Mouse (Mus musculus) T-helper 2 cell (primary cell): ENCODE results near the gene Ctnna3.
"Not testable (repeated sequence)": the region's sequence is repeated elsewhere in the genome, so short reads cannot be mapped to it uniquely, and the experiment has no call there.

Source experiments
- in situ Hi-C: fragments of 300-600 bp; cut with MboI, MseI; formaldehyde crosslinking; loops from one replicate; pipeline ENCODE4 v1.15.1; 2025; ENCODE audit warnings: high pct_unique_total_duplicates

Gene Ctnna3

DNA sequence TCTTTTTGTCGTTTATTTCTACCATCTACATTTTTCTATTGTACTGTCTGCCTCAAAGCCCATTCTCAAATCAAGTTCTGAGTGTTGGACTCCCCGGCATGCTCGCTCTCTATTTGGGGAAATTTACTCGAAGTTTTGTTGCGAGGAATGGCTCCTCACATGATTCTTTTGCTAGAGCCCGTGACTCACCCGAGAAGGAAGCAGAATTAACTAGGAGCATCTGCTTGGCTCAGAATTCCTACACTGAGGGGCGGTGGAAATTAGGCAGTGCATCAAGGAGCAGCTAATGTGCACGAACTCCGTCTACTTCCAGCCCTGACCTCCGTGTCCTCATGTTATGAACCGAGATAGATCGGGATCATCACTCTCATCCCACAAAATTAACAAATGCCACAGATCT, 751.8 kb downstream of the Ctnna3 start:
- in situ Hi-C loops = no loop called here

DNA sequence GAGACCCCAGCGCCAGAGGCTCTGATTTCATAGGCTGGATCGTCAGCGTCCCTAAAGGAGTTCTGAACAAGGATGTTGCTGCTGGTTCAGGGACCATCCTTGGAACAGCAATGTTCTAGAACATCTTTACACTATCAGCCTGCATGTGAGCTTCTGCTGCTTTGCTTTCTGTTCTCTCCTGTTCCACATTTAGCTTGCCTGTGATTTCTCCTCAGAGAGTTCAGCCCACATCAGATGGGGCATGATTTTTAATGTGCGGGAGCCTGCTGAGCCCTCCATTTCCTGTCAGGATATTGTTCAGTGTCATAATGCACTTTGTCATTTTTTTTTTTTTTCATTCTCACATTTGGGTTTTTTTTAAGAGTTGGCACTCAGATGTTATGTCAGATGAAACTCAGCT, 752.8 kb downstream of the Ctnna3 start:
- in situ Hi-C loops = no loop called here

DNA sequence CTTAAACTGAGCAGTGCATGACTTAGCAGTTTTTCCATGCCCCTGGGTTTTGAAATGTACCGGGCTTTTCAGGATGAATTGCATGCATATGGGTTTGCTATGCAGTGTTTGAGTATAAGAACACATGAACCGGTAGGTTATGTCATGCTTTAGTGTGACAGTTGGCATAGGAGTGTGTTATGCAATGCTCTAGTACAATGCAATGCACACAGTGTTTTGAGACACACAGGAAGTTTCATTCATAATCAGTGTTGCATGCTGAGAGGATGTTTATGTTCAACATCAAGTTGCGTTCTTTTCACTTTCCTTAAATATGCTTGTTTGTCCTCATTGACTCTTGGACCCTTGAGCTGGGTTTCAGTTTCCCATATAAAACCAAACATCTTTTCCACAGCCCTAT, 758.1 kb downstream of the Ctnna3 start:
- in situ Hi-C loops = no loop called here

DNA sequence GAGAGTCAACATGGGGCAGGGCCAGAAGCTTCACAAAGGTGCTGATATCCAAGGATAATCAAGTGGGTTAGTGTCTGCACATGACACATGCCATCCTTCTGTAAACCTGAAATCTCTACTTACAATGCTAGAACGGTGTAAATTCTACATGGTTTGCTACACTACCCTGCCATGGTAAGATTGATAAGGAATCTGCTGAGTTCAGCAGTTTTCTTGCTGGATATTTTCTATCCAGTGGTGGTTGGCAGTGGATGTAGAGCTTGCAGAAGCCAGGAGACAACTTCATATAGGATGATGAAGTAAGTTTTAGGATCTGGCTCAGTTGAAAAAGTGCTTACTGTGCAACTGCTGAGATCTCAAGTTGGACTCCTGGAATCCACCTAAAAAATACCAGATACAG, 767.7 kb downstream of the Ctnna3 start:
- in situ Hi-C loops = no loop called here

DNA sequence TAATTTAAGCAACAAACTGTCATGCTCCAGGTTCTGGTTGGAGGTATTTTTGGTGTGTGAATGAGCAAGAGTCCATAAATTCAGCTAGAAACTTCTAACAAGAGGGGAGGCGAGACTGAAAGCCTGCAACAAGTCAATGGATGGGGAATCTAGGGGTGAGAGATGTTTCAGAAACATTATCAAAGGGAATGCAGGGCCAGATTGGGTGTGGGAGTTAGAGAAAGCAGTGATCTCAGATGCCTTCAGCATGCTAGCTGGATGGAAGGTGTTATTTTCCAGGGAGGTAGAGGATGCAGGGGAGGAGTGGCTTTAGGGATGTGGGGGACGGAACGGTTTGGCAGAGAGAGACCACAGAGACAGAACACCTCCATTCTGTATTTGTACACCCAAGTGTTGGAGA, 785.7 kb downstream of the Ctnna3 start:
- in situ Hi-C loops = no loop called here

DNA sequence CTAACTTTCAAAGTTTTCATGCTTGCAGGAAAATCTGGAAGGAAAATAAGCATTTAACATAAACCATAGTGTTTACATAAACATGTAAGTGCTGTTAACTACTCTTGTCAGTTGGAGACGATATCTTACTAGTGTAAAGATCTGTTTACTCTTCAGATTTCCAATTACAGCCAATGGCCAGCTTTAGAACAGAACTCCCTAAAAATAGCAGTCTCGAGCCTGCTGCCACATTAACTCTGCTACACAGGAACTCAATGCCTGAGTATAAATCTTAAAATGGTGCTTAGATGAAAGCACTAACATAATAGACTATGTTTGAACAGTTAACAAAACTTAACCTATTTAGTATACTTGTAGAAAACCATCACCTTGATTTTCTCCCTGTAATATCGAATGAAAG, 793.1 kb downstream of the Ctnna3 start:
- in situ Hi-C loops = no loop called here

DNA sequence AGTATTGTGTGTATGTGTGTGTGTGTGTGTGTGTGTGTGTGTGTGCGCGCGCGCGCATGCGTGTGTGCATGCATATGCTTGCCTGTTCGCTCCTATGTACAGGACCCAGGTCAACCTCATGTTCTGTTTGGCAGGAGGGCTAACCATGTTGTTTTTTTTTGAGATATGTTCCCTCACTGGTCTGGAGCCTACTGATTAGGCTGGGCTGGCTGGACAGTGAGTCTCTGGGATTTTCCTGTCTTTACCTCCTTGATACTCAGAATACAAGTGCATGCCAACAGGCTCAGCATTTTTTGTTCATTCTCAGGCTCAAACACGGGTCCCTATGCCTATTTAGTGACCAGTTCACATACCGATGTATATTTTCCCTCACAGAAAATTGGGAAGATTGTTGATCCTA, 794.1 kb downstream of the Ctnna3 start:
- in situ Hi-C loops = no loop called here

DNA sequence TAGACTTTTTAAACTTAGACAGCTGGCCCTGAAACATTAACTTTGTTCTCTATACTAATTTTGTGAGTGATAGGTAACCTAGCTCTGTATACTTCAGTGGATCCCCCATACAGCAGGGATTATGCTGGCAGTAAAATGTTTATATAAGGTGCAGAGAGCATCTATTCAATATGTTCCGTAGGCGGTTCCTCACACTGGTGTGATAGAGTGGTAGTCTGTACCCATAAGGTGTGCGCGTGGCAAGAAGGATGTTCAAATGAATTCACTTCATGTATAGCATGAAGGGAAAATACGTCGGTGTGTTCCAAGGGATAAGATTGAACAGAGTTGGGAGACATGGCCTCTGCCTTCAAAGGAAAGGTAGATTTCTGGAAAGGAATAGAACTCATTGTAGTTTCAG, 794.5 kb downstream of the Ctnna3 start:
- in situ Hi-C loops = no loop called here

DNA sequence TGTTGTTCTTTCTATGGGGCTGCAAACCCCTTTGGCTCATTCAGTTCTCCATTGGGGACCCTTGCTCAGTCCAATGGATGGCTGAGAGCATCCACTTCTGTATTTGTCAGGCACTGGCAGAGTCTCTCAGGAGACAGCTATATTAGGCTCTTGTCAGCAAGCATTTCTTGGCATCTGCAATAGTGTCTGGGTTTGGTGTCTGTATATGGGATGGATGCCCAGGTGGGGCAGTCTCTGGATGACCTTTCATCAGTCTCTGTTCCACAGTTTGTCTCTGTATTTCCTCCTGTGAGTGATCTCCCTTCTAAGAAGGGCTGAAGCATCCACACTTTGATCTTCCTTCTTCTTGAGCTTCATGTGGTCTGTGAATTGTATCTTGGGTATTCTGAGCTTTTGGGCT, 795.9 kb downstream of the Ctnna3 start:
- in situ Hi-C loops = loop anchor here (25.0 kb wide), 1 partner anchor 1986 kb away; no protein-coding TSS in a partner anchor

DNA sequence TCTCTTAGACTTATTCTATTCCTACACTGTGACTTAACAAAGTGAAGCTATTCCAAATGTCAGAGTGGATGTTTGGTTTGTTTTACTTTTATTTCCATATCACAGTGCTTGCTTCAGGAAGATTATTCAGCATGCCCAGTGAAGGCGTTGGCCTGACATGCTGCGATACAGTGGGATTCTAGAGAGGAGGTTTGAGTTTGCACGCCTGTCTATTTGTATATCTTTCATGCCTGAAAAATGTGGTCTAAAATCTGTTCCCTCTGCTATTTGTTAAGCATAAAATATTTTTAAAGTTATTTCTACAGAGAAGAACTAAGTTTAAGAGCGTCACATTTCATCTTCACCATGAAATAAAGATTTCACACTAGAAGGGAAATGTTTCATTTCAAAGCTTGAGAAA, 813.5 kb downstream of the Ctnna3 start:
- in situ Hi-C loops = loop anchor here (25.0 kb wide), 1 partner anchor 1969 kb away; no protein-coding TSS in a partner anchor

DNA sequence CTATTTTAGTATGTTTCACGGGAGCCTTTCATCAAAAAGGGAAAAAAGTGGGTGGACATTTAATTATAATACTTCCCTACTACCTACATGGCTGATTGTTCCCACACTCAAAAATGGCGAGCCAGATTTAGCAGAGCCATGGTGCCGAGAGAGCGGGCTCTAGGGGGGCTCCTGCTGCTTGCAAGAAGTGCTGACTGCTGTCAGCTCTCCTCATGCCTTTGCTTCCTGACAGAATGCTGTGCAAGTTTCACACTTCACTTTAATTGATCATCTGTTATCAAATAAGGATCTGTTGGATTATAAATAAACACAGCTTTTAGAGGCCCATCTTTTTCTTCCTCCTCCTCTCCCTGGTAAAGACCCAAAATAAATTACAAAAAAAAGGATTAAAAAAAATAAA, 838.3 kb downstream of the Ctnna3 start:
- in situ Hi-C loops = no loop called here

DNA sequence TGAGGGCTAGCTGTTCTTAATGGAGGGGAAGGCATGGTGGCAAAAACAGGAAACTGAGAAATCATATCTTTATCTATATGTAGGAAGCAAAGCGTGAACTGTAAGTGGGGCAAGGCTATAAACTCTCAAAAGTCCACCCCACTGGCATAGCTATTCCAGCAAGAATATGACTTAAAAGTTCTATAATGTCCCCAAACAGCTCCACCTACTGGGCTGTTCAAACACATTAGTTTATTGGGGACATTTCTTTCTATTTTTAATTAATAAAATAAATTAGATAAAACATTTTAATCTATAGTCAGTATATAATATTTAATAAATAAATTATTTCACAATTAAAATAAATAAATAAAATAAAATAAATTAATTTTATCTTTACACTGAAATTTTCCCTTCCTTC, 845.2 kb downstream of the Ctnna3 start:
- in situ Hi-C loops = no loop called here

DNA sequence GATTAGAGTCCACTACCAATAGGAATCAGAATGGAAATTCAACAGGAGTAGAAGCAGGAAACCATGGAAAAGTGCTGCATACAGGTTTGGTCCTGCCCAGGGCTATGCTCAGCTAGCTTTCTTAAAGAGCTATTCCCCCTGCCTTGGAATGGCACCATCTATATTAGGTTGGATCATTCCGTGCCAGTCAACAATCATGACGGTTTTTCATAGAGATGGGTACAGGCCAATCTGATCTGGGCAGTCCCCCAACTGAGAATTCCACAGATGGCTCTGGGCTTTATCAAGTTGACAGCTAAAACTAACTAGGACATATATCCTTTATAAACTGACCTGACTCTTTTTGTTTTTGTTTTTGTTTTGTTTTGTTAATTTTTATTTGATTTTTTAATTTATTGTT, 848.9 kb downstream of the Ctnna3 start:
- in situ Hi-C loops = no loop called here

DNA sequence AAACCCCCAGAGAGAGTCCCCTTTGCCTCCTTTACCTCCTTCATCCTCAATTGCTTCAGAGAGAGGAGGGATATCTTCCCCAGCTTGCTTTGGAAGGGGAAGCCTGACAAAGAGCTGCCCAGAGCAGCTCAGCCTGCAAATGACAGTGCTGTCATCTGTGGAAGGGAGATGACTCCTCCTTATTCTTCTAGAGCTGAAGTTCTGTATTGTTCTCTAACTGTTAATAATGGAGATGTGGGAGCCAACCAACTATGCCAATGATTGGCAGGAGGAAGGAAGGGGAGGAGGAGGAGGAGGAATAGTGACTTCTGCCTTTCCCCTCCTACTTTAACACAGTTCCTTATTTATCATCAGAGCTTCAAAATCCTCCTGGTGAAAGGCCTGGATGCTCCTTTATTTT, 875.9 kb downstream of the Ctnna3 start:
- in situ Hi-C loops = no loop called here

DNA sequence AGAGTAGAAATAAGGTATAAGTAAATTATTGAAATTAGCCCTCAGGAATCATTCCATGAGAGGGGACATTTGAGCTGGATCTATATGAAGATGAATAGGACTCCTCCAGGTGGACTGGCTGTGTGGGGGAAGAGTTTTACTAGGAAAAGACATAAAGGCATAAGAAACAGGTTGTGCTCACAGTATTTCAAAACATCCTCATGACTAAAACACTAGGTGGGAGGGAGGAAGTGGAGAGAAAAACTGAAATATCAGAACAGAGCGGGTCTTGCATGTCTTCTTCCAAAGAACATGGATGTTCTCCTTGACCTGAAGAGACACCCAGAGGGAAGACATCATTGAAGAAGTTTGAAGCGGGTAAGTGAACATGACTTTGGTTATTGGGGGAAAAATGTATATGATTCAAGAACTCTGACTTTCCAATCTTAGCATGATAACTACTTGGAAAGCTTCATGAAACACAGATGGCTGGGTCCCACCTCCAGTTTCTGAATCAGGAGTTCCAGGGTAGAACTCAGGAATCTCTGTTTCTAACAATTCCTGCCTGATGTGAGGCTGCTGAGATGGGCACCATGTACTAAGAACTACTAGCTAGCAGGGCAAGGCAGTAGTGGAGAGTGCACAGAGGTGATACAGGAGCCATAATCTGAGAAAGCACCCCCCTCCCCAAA, 881.9 kb downstream of the Ctnna3 start:
- in situ Hi-C loops = no loop called here

DNA sequence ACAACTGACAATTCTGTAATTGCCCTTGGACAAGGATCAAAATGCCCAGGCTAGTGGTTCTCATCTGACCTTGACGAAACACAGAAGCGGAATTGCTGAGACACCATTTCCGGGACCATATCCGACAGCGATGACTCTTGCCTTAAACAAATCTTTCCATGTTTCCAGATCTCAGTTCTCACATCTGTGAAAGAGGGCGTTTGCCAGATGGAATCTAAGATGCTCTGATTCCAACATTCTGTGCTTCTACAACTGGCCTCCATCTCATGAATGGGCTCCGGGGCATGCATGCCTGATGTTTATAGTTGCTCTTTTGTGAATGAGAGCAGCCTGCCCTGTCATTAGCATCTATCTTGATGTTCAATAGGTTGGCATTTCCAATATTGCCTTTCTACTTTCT, 890.4 kb downstream of the Ctnna3 start:
- in situ Hi-C loops = no loop called here

DNA sequence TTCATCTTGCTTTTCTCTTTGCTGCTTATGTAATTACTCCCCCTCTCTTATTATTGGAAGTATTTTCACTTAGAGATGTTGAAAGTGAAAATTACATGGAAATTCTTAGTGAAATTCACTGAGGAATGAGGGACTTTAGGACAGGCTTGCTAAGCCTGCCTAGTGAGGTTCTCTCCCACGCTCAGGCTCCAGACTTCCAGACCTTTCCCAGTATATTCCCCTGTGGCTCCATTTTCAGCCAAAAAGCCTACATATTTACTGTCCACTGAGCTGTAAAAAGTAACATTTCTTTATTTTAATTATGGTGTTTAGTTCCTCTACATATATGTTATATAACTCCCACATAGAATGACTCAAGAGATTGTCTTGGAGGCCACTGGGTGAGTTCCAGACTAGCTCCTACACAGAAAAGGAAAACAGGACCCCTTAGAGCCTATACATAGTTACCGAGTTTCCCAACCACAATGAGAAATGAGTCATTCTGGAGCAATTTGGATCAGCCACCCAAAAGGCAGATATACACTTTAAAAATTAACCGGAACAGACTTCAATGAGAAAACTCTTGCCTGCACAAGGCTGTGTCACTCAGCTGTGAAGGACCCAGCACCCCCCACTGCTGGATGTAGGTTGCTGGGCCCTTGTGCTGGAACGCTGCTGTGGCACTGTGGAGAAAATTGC, 912.9 kb downstream of the Ctnna3 start:
- in situ Hi-C loops = no loop called here

DNA sequence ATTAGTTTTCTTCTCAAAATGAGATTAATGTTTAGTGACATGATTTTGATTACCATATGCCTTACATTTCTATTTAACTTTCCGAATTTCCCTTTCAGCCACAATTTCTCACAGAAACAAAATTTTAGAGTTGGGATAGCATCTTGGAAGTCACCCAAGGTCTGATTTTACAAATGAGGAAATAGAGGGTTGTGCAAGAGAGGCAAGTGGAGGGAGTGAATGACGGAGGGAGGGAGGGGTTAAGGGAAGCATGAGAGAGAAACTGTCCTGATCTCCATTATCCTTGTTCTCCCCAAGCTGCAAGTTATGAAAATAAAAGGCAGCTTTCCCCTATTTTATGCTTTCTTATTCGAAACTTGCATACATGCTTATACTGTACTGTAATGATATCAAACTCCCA, 943.4 kb downstream of the Ctnna3 start:
- in situ Hi-C loops = no loop called here

DNA sequence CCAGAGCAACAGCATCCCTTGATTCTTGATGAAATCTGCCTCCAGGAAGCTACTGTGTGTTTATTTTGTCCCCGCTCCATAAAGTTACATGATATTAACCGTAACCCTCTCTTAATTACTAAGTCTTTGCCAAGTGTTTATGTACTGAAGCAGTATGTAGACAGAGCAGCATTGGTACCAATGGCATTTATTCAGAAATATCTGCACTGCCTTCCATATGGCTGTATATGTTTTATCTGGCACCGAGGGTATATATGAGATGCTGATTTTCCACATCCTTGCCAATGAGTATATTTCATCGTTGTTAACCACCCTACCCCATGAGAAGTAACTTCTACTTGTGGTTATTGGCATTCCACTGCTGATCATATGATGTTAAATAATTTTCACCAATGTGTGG, 947.9 kb downstream of the Ctnna3 start:
- in situ Hi-C loops = no loop called here

DNA sequence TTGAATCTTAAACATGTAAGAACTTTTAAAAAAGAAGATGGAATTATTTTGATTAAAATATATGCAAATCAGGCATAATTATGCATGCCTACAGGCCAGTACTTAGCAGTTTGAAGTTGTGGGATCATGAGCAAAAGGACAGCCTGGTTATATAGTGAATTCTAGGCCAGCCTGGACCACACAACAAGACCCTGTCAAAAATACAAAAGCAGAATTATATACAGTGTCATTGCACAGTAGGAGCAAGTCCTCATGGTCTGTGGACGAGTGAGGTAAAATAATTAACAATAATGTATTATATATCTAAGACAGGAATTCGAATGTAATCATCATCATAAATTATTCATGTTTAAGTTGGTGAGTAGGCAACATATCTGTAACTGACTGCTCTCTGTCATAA, 966.7 kb downstream of the Ctnna3 start:
- in situ Hi-C loops = no loop called here

DNA sequence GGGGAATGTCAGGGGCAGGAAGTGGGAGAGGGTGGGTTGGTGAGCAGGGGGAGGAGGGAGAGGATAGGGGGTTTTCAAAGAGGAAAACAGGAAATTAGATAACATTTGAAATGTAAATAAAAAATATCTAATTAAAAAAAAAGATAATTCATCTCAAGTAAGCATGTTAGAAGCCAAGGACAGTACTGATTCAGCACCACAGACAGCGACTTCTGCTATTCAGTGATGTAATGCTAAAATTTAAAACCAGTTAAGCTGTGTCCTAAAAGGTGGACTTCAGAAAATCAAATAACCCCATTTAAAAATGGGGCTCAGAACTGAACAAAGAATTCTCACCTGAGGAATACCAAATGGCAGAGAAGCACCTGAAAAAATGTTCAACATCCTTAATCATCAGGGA, 988.5 kb downstream of the Ctnna3 start:
- in situ Hi-C loops = not testable (repeated sequence)

DNA sequence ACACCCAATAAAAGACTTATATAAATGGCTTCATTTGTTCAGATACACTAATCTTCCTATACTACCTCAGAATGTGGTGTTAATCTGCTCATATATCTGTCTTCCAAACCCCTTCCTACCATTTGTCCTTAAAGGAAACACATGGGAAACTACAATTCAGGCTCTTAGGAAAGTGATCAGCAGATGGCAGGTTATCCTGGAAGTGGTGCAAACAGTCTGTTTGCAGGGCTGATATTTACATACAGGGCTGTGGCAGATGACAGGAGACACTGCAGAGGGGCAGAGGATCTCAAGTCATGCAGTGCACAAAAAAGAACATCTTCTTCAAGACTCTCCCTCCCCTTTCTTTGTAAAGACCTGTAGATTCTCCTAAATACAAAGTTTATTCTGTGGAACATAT, 1008.8 kb downstream of the Ctnna3 start:
- in situ Hi-C loops = no loop called here

DNA sequence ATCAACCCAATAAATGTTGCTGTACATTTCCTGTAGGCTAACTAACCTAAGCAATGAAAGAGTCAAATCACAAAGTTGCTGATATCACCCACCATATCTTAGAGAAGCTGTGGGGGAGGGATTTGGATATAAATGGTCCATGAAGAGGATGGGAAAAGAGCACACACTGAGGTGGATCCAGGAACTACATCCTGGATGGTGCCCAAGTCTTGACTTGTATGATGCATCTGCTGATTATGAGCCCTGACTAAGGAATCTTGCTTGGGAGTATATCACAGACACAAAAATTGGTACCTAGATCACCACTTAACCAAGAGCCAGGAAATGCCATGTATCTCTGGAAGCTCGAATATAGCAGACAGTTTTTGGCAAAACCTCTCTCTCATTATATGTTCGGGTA, 1018.7 kb downstream of the Ctnna3 start:
- in situ Hi-C loops = no loop called here

DNA sequence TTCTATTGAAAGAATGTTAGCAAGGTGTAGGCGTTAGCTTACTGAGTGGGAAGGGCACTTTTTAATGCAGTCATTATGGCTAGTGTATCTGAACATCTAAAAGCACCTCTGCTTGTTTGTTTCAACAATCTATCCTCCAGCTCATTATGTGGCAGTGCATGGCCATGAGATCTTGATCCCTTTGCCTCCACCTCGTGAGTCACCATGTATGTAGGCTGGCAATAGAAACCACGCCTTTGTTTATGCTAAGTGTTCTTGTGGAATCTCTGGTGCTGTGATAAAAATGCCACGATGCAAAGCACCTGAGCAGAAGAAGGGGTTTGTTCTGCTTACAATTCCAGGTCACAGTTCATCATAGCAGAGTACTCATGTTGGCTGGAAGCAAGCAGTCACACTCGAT, 1053.4 kb downstream of the Ctnna3 start:
- in situ Hi-C loops = no loop called here
